Mouse (Mus musculus) megakaryocyte, adult 5-6 weeks (primary cell): ENCODE results near the gene Tmem141. TPM values are rescaled to one million over a fixed set of nuclear protein-coding genes. Genes with fewer than 3 reads are reported as not detected.

Experiments used
- ATAC-seq: 2 replicates; pipeline ENCODE4 v1.8.0; 2016; ENCODE audit warnings: mild to moderate bottlenecking, inconsistent platforms; ENCODE audit not compliant: poor library complexity, severe bottlenecking
- total RNA-seq, 2 experiments: library from RNA; stranded (forward) in 1 of 2; stranded (reverse) in 1 of 2; fragments of 153-499, 151-499 nt in 1 of 2; fragments of 221-1000, 200-1000 nt in 1 of 2; gene quantifications; 2 replicates each; pipeline versions ENCODE4 v1.2.3 to v1.2.4; 2015 to 2017

The Tmem141 gene
- total RNA-seq, 2 experiments from 2014 or later = 8.4 to 18.5 TPM

GRCm38 (mm10) chr2:25608671-25609070, 13.1 kb downstream of the Tmem141 start:
- peak; percentile 43 for ATAC-seq

GRCm38 (mm10) chr2:25607761-25608622, 13.8 kb downstream of the Tmem141 start, which contains the start of gene Rabl6:
TSS of gene Rabl6 (minus strand) at chr2:25608521.
- peak; percentile 96 for ATAC-seq

- no peak for ATAC-seq
Measured at GRCm38 (mm10) chr2:25602526-25602925, 19.3 kb downstream of the Tmem141 start.

GRCm38 (mm10) chr2:25600037-25600436, 21.8 kb downstream of the Tmem141 start:
- no peak for ATAC-seq

GRCm38 (mm10) chr2:25598749-25599148, 23.1 kb downstream of the Tmem141 start:
- ATAC-seq = no peak

- ATAC-seq = no peak
Measured at GRCm38 (mm10) chr2:25596765-25597510, 24.9 kb downstream of the Tmem141 start.

GRCm38 (mm10) chr2:25591863-25592262, 29.9 kb downstream of the Tmem141 start:
- 0 out of 2 replicates have a peak, but pooled peaks have one; percentile 51 for ATAC-seq

- no peak for ATAC-seq
Measured at GRCm38 (mm10) chr2:25588227-25588907, 33.4 kb downstream of the Tmem141 start.

- ATAC-seq = no peak
Measured at GRCm38 (mm10) chr2:25587290-25587689, 34.5 kb downstream of the Tmem141 start.

- ATAC-seq = no peak
Measured at GRCm38 (mm10) chr2:25585601-25586000, 36.2 kb downstream of the Tmem141 start.

GRCm38 (mm10) chr2:25584856-25585255, 36.9 kb downstream of the Tmem141 start:
- ATAC-seq = no peak

- no peak for ATAC-seq
Measured at GRCm38 (mm10) chr2:25584152-25584551, 37.7 kb downstream of the Tmem141 start.

- ATAC-seq = no peak
Measured at GRCm38 (mm10) chr2:25583571-25583970, 38.2 kb downstream of the Tmem141 start.

GRCm38 (mm10) chr2:25583120-25583481, 38.7 kb downstream of the Tmem141 start:
- no peak for ATAC-seq

- 0 out of 2 replicates have a peak, but pooled peaks have one; percentile 16 for ATAC-seq
Measured at GRCm38 (mm10) chr2:25582466-25583119, 39.2 kb downstream of the Tmem141 start.

GRCm38 (mm10) chr2:25581901-25582301, 39.9 kb downstream of the Tmem141 start:
- peak; percentile 41 for ATAC-seq

GRCm38 (mm10) chr2:25581294-25581864, 40.4 kb downstream of the Tmem141 start, which contains the start of gene Ajm1:
TSS of gene Ajm1 (minus strand) at chr2:25581757.
- peak; percentile 82 for ATAC-seq

- ATAC-seq = no peak
Measured at GRCm38 (mm10) chr2:25580621-25581101, 41.1 kb downstream of the Tmem141 start.

- no peak for ATAC-seq
Measured at GRCm38 (mm10) chr2:25579737-25580460, 41.9 kb downstream of the Tmem141 start.
